Mouse (Mus musculus): ENCODE measurements around the gene Il1f10.

Il1f10 gene
- long read RNA-seq, experiment 1, result 0 reads
- long read RNA-seq, experiment 2, result 0 reads

GRCm38 (mm10) chr2:24290896-24291295, at the start of gene Il1f10:
Gene Il1f10, plus strand, starts transcription at chr2:24291196.
- intact Hi-C loops (cut with DNase I), result no loop called here

- intact Hi-C loops (cut with DNase I), result no loop called here
Measured at GRCm38 (mm10) chr2:24267503-24267902, 23.5 kb upstream of the Il1f10 start.

GRCm38 (mm10) chr2:24273619-24274018, 17.4 kb upstream of the Il1f10 start:
- intact Hi-C loops (cut with DNase I), result no loop called here

GRCm38 (mm10) chr2:24275146-24275545, 15.8 kb upstream of the Il1f10 start:
- intact Hi-C loops (cut with DNase I), result no loop called here

GRCm38 (mm10) chr2:24276654-24277053, 14.3 kb upstream of the Il1f10 start, which contains the start of gene Il1f5:
Gene Il1f5, plus strand, starts transcription at chr2:24276954.
- intact Hi-C loops (cut with DNase I), result no loop called here

- intact Hi-C loops (cut with DNase I), result no loop called here
Measured at GRCm38 (mm10) chr2:24294616-24295015, 3.6 kb downstream of the Il1f10 start.

- intact Hi-C loops (cut with DNase I), result loop anchor here (1.0 to 2.0 kb wide), 2 partner anchors 108 to 272 kb away; no protein-coding TSS in a partner anchor
Measured at GRCm38 (mm10) chr2:24296837-24297236, 5.8 kb downstream of the Il1f10 start.

- intact Hi-C loops (cut with DNase I), result no loop called here
Measured at GRCm38 (mm10) chr2:24311302-24312001, 20.5 kb downstream of the Il1f10 start.

- intact Hi-C loops (cut with DNase I), result no loop called here
Measured at GRCm38 (mm10) chr2:24316919-24317318, 25.9 kb downstream of the Il1f10 start.

- intact Hi-C loops (cut with DNase I), result no loop called here
Measured at GRCm38 (mm10) chr2:24317919-24318598, 27.1 kb downstream of the Il1f10 start.

GRCm38 (mm10) chr2:24335333-24335732, 44.3 kb downstream of the Il1f10 start:
- intact Hi-C loops (cut with DNase I), result no loop called here

- intact Hi-C loops (cut with DNase I), result no loop called here
Measured at GRCm38 (mm10) chr2:24336545-24336944, 45.5 kb downstream of the Il1f10 start, which contains the start of gene Il1rn. Gene Il1rn, plus strand, starts transcription at chr2:24336853.

GRCm38 (mm10) chr2:24341395-24341885, 50.4 kb downstream of the Il1f10 start:
- intact Hi-C loops (cut with DNase I), result no loop called here

All from adrenal gland (tissue).